Mouse (Mus musculus) bone marrow macrophage, adult 2 months (primary cell): Measurements from ENCODE around the gene Taf8.

ENCODE experiments used
- CTCF ChIP-seq: IDR thresholded peaks from 2 replicates; pipeline ENCODE4 v1.5.1; 2012; ENCODE audit warnings: low read depth, mild to moderate bottlenecking, low read length, moderate library complexity
- POLR2A ChIP-seq: IDR thresholded peaks from 2 replicates; pipeline ENCODE4 v1.6.1; 2012; ENCODE audit warnings: mild to moderate bottlenecking, low read depth, low read length, borderline replicate concordance

DNA sequence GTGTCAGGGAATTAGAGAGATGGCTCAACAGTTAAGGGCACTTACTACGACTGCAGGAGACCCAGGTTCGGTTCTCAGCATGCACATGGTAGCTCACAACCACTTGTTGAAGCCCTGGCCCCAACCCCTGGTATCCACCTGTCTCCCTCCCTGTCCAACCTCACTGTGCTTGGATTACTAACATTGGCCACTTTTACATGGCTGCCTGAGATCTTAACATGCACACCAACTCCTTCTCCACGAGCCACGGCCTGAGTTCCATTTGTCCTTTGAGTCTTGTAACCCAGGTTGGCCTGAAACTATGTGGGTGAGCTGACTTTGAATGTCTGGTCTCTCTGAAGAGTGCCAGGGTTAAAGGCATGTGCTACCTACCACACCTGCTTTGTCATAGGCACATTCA, 4.6 kb upstream of the Taf8 start:
- TF ChIP-seq CTCF (no peak), POLR2A (no peak)
